Mouse (Mus musculus) heart, embryonic 11.5 days (tissue): Measurements from ENCODE around the gene Myf6. TPM values are rescaled to one million over a fixed set of nuclear protein-coding genes. Genes with fewer than 3 reads are reported as not detected.

Source experiments
- ATAC-seq: fragments of 200-750 bp; cut with Nextera tagmentation; replicated peaks from 2 replicates; pipeline ENCODE4 v1.8.0; 2017; ENCODE audit warnings: moderate library complexity; ENCODE audit not compliant: insufficient number of reproducible peaks, low FRiP score, low TSS enrichment
- H3K27ac ChIP-seq: fragments of 300-500 bp; sonication (generic); 2 replicates; pipeline ENCODE4 v1.5.1; 2014; ENCODE audit warnings: mild to moderate bottlenecking, low read depth, low read length
- H3K27me3 ChIP-seq: fragments of 300-500 bp; sonication (generic); 2 replicates; pipeline ENCODE4 v1.6.1; 2014; ENCODE audit warnings: mild to moderate bottlenecking, low read length, mixed read lengths; ENCODE audit not compliant: control insufficient read depth, insufficient read depth
- H3K36me3 ChIP-seq: fragments of 300-500 bp; sonication (generic); 2 replicates; pipeline ENCODE4 v1.6.1; 2014; ENCODE audit warnings: mild to moderate bottlenecking, low read length, moderate library complexity, mixed read lengths; ENCODE audit not compliant: control insufficient read depth, insufficient read depth
- H3K4me1 ChIP-seq: fragments of 300-500 bp; sonication (generic); 2 replicates; pipeline ENCODE4 v1.6.1; 2014; ENCODE audit warnings: low read length; ENCODE audit not compliant: control insufficient read depth, insufficient read depth
- H3K4me2 ChIP-seq: fragments of 300-500 bp; sonication (generic); 2 replicates; pipeline ENCODE4 v1.6.1; 2014; ENCODE audit warnings: mild to moderate bottlenecking, moderate library complexity
- H3K4me3 ChIP-seq: fragments of 300-500 bp; sonication (generic); 2 replicates; pipeline ENCODE4 v1.5.1; 2014; ENCODE audit warnings: low read depth, low read length
- H3K9ac ChIP-seq: fragments of 300-500 bp; sonication (generic); 2 replicates; pipeline ENCODE4 v1.6.1; 2014; ENCODE audit warnings: mild to moderate bottlenecking, low read depth, low read length, moderate library complexity
- H3K9me3 ChIP-seq: fragments of 300-500 bp; sonication (generic); replicated peaks from 2 replicates; pipeline ENCODE4 v1.6.1; 2016; ENCODE audit warnings: low read length; ENCODE audit not compliant: control insufficient read depth
- WGBS: fragments of 180-500 bp; shearing (Covaris S2); extraction: QIAGEN DNeasy Blood & Tissue Kit; methylation state at CpG from one replicate; pipeline ENCODE4 v1.1.7; 2014; ENCODE audit not compliant: insufficient replicate concordance; 5-methylcytosine and 5-hydroxymethylcytosine counted together
- microRNA-seq: library from miRNA; unstranded; fragments of <30 nt; microRNA quantifications from one replicate; pipeline ENCODE4, GENCODE M21; 2016; ENCODE audit warnings: borderline number of aligned reads
- polyA plus RNA-seq: library from polyadenylated mRNA; unstranded; fragments of >200 nt; fragmentation: Nextera tagmentation; extraction: Ambion mirVana; gene quantifications from 2 replicates; pipeline ENCODE4 v1.2.1, GENCODE M21; 2014

Myf6 gene
- polyA plus RNA-seq, 1 experiment from 2014 or later: not detected

DNA sequence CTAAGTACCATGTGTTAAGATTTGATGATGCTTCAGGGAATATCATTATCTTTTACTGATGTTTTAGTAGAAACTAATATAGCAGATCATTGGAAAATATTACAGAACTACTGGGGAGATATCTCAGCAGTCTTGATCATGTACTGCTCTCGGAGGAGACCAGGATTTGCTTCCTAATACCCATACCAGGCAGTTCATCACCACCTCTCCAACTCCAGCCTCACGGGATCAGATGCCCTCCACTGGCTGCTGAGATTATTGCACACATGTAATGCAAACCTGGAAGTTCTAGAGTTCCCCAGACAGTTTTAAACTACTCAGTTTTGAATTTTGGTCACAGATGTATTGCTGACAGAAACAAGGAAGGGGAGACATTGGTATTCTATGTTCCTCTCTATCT is 21.0 kb downstream of the Myf6 start:
- Histone ChIP-seq H3K9ac (no peak overlapping the region), H3K4me1 (no peaks in the 10 kb centered on the region), H3K27me3 (no peaks in the 10 kb centered on the region), H3K9me3 (no peaks in the 10 kb centered on the region), H3K4me3 (no peak overlapping the region), H3K36me3 (no peaks in the 10 kb centered on the region), H3K4me2 (no peak overlapping the region), H3K27ac (no peak overlapping the region)
- 44% methylated on average over 2 of the region's 2 CpGs for WGBS
- no peak for ATAC-seq

GRCm38 (mm10) chr10:107471712-107472111 is 22.8 kb downstream of the Myf6 start:
- no peaks in the 10 kb centered on the region for H3K4me1 ChIP-seq
- H3K9me3 ChIP-seq: no peaks in the 10 kb centered on the region
- H3K27me3 ChIP-seq: no peaks in the 10 kb centered on the region
- H3K4me2 ChIP-seq: no peak overlapping the region
- no peak overlapping the region for H3K4me3 ChIP-seq
- no peak overlapping the region for H3K27ac ChIP-seq
- no peak overlapping the region for H3K9ac ChIP-seq
- no peaks in the 10 kb centered on the region for H3K36me3 ChIP-seq
- WGBS: 83% methylated on average over 5 of the region's 5 CpGs
- ATAC-seq: no peak

DNA sequence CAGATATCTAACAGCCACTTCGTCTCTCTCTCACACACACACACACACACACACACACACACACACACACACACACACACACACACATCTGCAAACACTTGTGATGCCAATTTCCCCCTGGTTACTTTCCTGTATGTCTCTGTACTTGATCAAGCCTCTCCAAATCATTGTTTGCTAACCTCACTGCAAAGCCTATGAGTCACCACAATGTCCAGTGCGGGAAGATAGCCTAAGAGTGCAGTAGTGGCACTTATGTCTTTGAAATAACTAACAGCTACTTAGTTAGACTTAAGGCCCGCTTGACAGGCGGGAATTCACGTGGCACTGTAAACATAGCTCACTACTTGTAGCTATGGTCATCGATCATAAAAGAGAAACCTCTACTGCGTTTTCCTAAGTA is 26.7 kb downstream of the Myf6 start:
- Histone ChIP-seq H3K36me3 (no peaks in the 10 kb centered on the region), H3K27ac (no peak overlapping the region), H3K27me3 (no peaks in the 10 kb centered on the region), H3K4me3 (no peak overlapping the region), H3K4me1 (no peaks in the 10 kb centered on the region), H3K4me2 (no peak overlapping the region), H3K9me3 (no peaks in the 10 kb centered on the region), H3K9ac (no peak overlapping the region)
- no peak for ATAC-seq
- WGBS: 65% methylated on average over 7 of the region's 7 CpGs

GRCm38 (mm10) chr10:107449496-107450330 is 44.8 kb downstream of the Myf6 start:
- Histone ChIP-seq H3K36me3 (no peaks in the 10 kb centered on the region), H3K27me3 (no peaks in the 10 kb centered on the region), H3K4me2 (no peak overlapping the region), H3K27ac (no peak overlapping the region), H3K9ac (no peak overlapping the region), H3K4me3 (no peak overlapping the region), H3K9me3 (no peaks in the 10 kb centered on the region), H3K4me1 (no peaks in the 10 kb centered on the region)
- ATAC-seq: no peak
- 75% methylated on average over 5 of the region's 5 CpGs for WGBS

Small RNAs within 50 kb of the gene (microRNA-seq; reads per million reads assigned to microRNA genes)
- not detected for gene Gm44403

Other genes starting within 250 kb of the Myf6 start
- 1.4 and 2.6 TPM in 2 replicates for gene Lin7a, start 223.1 kb downstream of the Myf6 start, polyA plus RNA-seq
- 0.56 and 0.87 TPM in 2 replicates for gene Myf5, start 8.6 kb downstream of the Myf6 start, polyA plus RNA-seq
- 0.07 and 0.14 TPM in 2 replicates for gene Ptprq, start 225.3 kb upstream of the Myf6 start, polyA plus RNA-seq